Mouse (Mus musculus) ES-E14 (cell line): ENCODE results near the gene Ankrd22. TPM values are rescaled to one million over a fixed set of nuclear protein-coding genes. Genes with fewer than 3 reads are reported as not detected.

Source experiments
- DNase-seq: peaks from one replicate; pipeline ENCODE4 v3.0.0-alpha.2; 2013; ENCODE audit warnings: low read depth, low spot score
- H3K27ac ChIP-seq: 2 replicates; pipeline ENCODE4 v1.5.1; 2012; ENCODE audit warnings: low read depth, mild to moderate bottlenecking, low read length, moderate library complexity, mixed read lengths; ENCODE audit not compliant: poor library complexity, insufficient read depth, severe bottlenecking
- H3K36me3 ChIP-seq: 2 replicates; pipeline ENCODE4 v1.6.1; 2012; ENCODE audit warnings: mild to moderate bottlenecking, low read length, moderate library complexity, mixed read lengths; ENCODE audit not compliant: control insufficient read depth, poor library complexity, insufficient read depth, severe bottlenecking
- H3K4me1 ChIP-seq, 2 experiments: fragments of 150-350 bp in 1 of 2; sonication (generic) in 1 of 2; 2 replicates each; pipeline ENCODE4 v1.6.1; 2012; ENCODE audit warnings: low read length in 2 of 2, mild to moderate bottlenecking in 1 of 2, mixed read lengths in 1 of 2; ENCODE audit not compliant: control insufficient read depth in 2 of 2, insufficient read depth in 2 of 2, poor library complexity in 1 of 2
- H3K4me3 ChIP-seq, 2 experiments: fragments of 150-350 bp in 1 of 2; sonication (generic) in 1 of 2; 2 replicates each; pipeline ENCODE4 v1.5.1; 2012; ENCODE audit warnings: low read length in 2 of 2, low read depth in 1 of 2, mild to moderate bottlenecking in 1 of 2, mixed read lengths in 1 of 2; ENCODE audit not compliant: insufficient read depth in 1 of 2, poor library complexity in 1 of 2, severe bottlenecking in 1 of 2
- H3K9ac ChIP-seq: 2 replicates; pipeline ENCODE4 v1.6.1; 2012; ENCODE audit warnings: low read depth, mild to moderate bottlenecking, low read length, mixed read lengths; ENCODE audit not compliant: poor library complexity, insufficient read depth, severe bottlenecking
- H3K9me3 ChIP-seq: fragments of 150-350 bp; sonication (generic); 2 replicates; pipeline ENCODE4 v1.6.1; 2012; ENCODE audit warnings: low read depth, mild to moderate bottlenecking, low read length; ENCODE audit not compliant: control insufficient read depth, insufficient read depth
- CHD2 ChIP-seq: IDR thresholded peaks from 2 replicates; pipeline ENCODE4 v1.6.1; 2014; ENCODE audit warnings: mild to moderate bottlenecking, low read depth, low read length, inconsistent platforms
- HCFC1 ChIP-seq: IDR thresholded peaks from 2 replicates; pipeline ENCODE4 v1.6.1; 2012; ENCODE audit warnings: low read length, inconsistent platforms, borderline replicate concordance; ENCODE audit not compliant: insufficient read depth
- MAFK ChIP-seq: IDR thresholded peaks from 2 replicates; pipeline ENCODE4 v1.6.1; 2014; ENCODE audit warnings: mild to moderate bottlenecking, low read depth, low read length, inconsistent platforms; ENCODE audit not compliant: insufficient read depth
- ZC3H11A ChIP-seq: IDR thresholded peaks from 2 replicates; pipeline ENCODE4 v1.6.1; 2012; ENCODE audit warnings: low read depth, mild to moderate bottlenecking, inconsistent platforms, low read length, borderline replicate concordance
- ZNF384 ChIP-seq: IDR thresholded peaks from 2 replicates; pipeline ENCODE4 v1.6.1; 2012; ENCODE audit warnings: low read depth, low read length, inconsistent platforms
- in situ Hi-C, 2 experiments: fragments of 600-800 bp; cut with MboI; formaldehyde crosslinking; loops; one replicate each; pipeline ENCODE4 v1.15.1; 2025; ENCODE audit warnings: low sequenced_read_pairs in 2 of 2, inconsistent platforms in 1 of 2; ENCODE audit not compliant: unreplicated experiment in 2 of 2
- total RNA-seq: library from RNA; depleted of rRNA; stranded (reverse); fragments of 300-350 nt; gene quantifications from 2 replicates; pipeline ENCODE4 v1.2.3, GENCODE M21; 2012

Gene Ankrd22
- total RNA-seq, 1 experiment = 1.2 TPM

DNA sequence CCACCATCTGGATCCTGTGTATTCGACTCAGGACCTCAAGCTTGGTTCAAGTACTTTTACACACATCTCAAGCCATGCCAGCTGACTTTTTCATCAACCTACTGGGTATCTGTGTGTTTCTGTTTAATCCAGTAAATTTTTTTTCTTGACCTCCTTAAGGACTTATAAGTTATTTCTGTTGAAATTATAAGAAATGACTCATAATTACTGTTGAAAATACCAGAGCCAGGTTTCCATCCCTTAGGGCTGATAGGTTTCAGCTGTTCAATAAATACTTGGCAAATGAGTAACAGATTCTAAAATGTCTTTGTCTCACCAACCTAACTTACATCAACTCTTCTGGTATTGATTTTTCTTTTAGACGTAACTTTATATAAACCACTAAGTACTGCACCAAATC is 29.2 kb upstream of the Ankrd22 start:
- in situ Hi-C loops = no loop called here
- no peaks in the 10 kb centered on the region for H3K9me3 ChIP-seq
- H3K27ac ChIP-seq = no peak overlapping the region
- no peaks in the 10 kb centered on the region for H3K36me3 ChIP-seq
- H3K9ac ChIP-seq = no peak overlapping the region
- H3K4me3 ChIP-seq = no peak overlapping the region
- peaks cover 6 to 8% of the 10 kb centered on the region in 2 experiments for H3K4me1 ChIP-seq
- DNase-seq = no peak
- no peak for TF ChIP-seq HCFC1
- no peak for TF ChIP-seq MAFK
- TF ChIP-seq ZNF384 = no peak
- no peak for TF ChIP-seq CHD2
- no peak for TF ChIP-seq ZC3H11A

GRCm38 (mm10) chr19:34194132-34194745 is 28.4 kb upstream of the Ankrd22 start:
- Histone ChIP-seq H3K36me3 (no peaks in the 10 kb centered on the region), H3K9me3 (no peaks in the 10 kb centered on the region), H3K9ac (no peak overlapping the region), H3K4me3 (no peak overlapping the region), H3K27ac (no peak overlapping the region), H3K4me1 (peaks cover 6 to 8% of the 10 kb centered on the region in 2 experiments)
- no peak for DNase-seq
- no peak for TF ChIP-seq ZNF384
- no peak for TF ChIP-seq MAFK
- no peak for TF ChIP-seq CHD2
- no peak for TF ChIP-seq ZC3H11A
- no peak for TF ChIP-seq HCFC1
- in situ Hi-C loops = no loop called here

GRCm38 (mm10) chr19:34193683-34194082 is 27.8 kb upstream of the Ankrd22 start:
- no peak for DNase-seq
- H3K27ac ChIP-seq = no peak overlapping the region
- H3K9me3 ChIP-seq = no peaks in the 10 kb centered on the region
- TF ChIP-seq ZNF384 (no peak), CHD2 (peak; percentile 96), ZC3H11A (no peak), MAFK (no peak)
- no peaks in the 10 kb centered on the region for H3K36me3 ChIP-seq
- in situ Hi-C loops = no loop called here
- H3K9ac ChIP-seq = no peak overlapping the region
- peaks cover 6 to 8% of the 10 kb centered on the region in 2 experiments for H3K4me1 ChIP-seq
- no peak overlapping the region for H3K4me3 ChIP-seq

DNA sequence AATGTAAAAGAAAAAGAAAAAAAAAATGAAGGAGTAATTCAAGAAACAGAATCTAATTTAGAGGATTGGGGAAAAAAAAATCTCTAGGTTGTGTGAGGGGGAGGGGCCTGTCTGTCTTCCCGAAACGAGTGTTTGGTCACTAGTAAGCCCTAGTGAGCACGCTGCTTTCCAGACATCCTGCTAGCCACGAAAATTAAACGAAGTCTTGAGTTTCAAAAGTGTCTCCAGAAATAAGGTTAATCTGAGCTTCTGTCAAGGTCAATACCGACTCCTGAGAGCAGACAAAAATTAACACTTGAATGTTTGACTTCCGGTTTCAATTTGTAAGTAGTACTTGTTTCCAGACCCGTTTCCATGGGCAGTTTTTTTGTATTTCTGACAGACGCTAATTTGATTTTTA is 27.3 kb upstream of the Ankrd22 start:
- in situ Hi-C loops = no loop called here
- H3K9ac ChIP-seq = no peak overlapping the region
- peak overlapping the region in 1 of 2 experiments; percentile 68; a peak in 2 of 4 replicates for H3K4me3 ChIP-seq
- H3K27ac ChIP-seq = no peak overlapping the region
- H3K4me1 ChIP-seq = peaks cover 6 to 8% of the 10 kb centered on the region in 2 experiments
- DNase-seq = no peak
- TF ChIP-seq ZC3H11A (no peak), ZNF384 (no peak), CHD2 (no peak), MAFK (no peak), HCFC1 (no peak)
- no peaks in the 10 kb centered on the region for H3K36me3 ChIP-seq
- no peaks in the 10 kb centered on the region for H3K9me3 ChIP-seq
